Mouse (Mus musculus): Measurements from ENCODE around the gene Gpr107. TPM values are rescaled to one million over a fixed set of nuclear protein-coding genes. Genes with fewer than 3 reads are reported as not detected.

Gene Gpr107
- polyA plus RNA-seq, 1 experiment from 2014 or later, result 9.8 TPM

GRCm38 (mm10) chr2:31204677-31205076 lies 52.6 kb downstream of the Gpr107 start:
- H3K36me3 ChIP-seq (replicated peaks; ENCODE audit: insufficient read depth, low read length), result peaks cover 16% of the 10 kb centered on the region
- no peak overlapping the region for H3K9ac ChIP-seq (replicated peaks)
- ATAC-seq (no peak), DNase-seq (no peak)
- no peak overlapping the region for H3K27ac ChIP-seq (ENCODE audit: low read depth)
- H3K4me2 ChIP-seq (ENCODE audit: low read depth, low read length), result no peak overlapping the region
- peaks cover 14% of the 10 kb centered on the region for H3K4me1 ChIP-seq (ENCODE audit: insufficient read depth)
- WGBS (ENCODE audit: insufficient replicate concordance), result 66% methylated on average over 5 of the region's 5 CpGs
- TF ChIP-seq CTCF (IDR thresholded peaks at IDR 0.05; ENCODE audit: low read depth), result no peak
- TF ChIP-seq EP300 (IDR thresholded peaks at IDR 0.05; ENCODE audit: low read depth), result no peak
- no peaks in the 10 kb centered on the region for H3K9me3 ChIP-seq (ENCODE audit: low read length)
- H3K27me3 ChIP-seq (ENCODE audit: insufficient read depth, low read length), result no peaks in the 10 kb centered on the region
- H3K4me3 ChIP-seq (ENCODE audit: low read depth, low read length), result no peak overlapping the region

- Histone ChIP-seq H3K27me3 (ENCODE audit: insufficient read depth, low read length) (no peaks in the 10 kb centered on the region), H3K4me3 (ENCODE audit: low read depth, low read length) (no peak overlapping the region), H3K36me3 (replicated peaks; ENCODE audit: insufficient read depth, low read length) (peaks cover 26% of the 10 kb centered on the region), H3K4me1 (ENCODE audit: insufficient read depth) (peaks cover 14% of the 10 kb centered on the region), H3K9ac (replicated peaks) (no peak overlapping the region), H3K4me2 (ENCODE audit: low read depth, low read length) (no peak overlapping the region), H3K9me3 (ENCODE audit: low read length) (no peaks in the 10 kb centered on the region), H3K27ac (ENCODE audit: low read depth) (no peak overlapping the region)
- DNase-seq, result no peak
- no peak; the same call in 1 of the 2 replicates for ATAC-seq
- WGBS (ENCODE audit: insufficient replicate concordance), result 55% methylated on average over 4 of the region's 4 CpGs
- no peak for TF ChIP-seq CTCF (IDR thresholded peaks at IDR 0.05; ENCODE audit: low read depth)
- no peak for TF ChIP-seq EP300 (IDR thresholded peaks at IDR 0.05; ENCODE audit: low read depth)
These were observed 54.1 kb downstream of the Gpr107 start for GRCm38 (mm10) chr2:31206211-31206610.

GRCm38 (mm10) chr2:31206882-31207281 lies 54.8 kb downstream of the Gpr107 start:
- Histone ChIP-seq H3K27ac (ENCODE audit: low read depth) (no peak overlapping the region), H3K9me3 (ENCODE audit: low read length) (no peaks in the 10 kb centered on the region), H3K36me3 (replicated peaks; ENCODE audit: insufficient read depth, low read length) (peaks cover 23% of the 10 kb centered on the region), H3K4me3 (ENCODE audit: low read depth, low read length) (no peak overlapping the region), H3K9ac (replicated peaks) (no peak overlapping the region), H3K4me2 (ENCODE audit: low read depth, low read length) (no peak overlapping the region), H3K4me1 (ENCODE audit: insufficient read depth) (peaks cover 12% of the 10 kb centered on the region), H3K27me3 (ENCODE audit: insufficient read depth, low read length) (no peaks in the 10 kb centered on the region)
- ATAC-seq (no peak), DNase-seq (no peak)
- 69% methylated on average over 8 of the region's 8 CpGs for WGBS (ENCODE audit: insufficient replicate concordance)
- TF ChIP-seq CTCF (IDR thresholded peaks at IDR 0.05; ENCODE audit: low read depth), result no peak
- no peak for TF ChIP-seq EP300 (IDR thresholded peaks at IDR 0.05; ENCODE audit: low read depth)

GRCm38 (mm10) chr2:31208544-31209142 lies 56.5 kb downstream of the Gpr107 start:
- TF ChIP-seq CTCF (IDR thresholded peaks at IDR 0.05; ENCODE audit: low read depth), result no peak
- no peak for TF ChIP-seq EP300 (IDR thresholded peaks at IDR 0.05; ENCODE audit: low read depth)
- Histone ChIP-seq H3K9ac (replicated peaks) (no peak overlapping the region), H3K27ac (ENCODE audit: low read depth) (no peak overlapping the region), H3K4me2 (ENCODE audit: low read depth, low read length) (no peak overlapping the region), H3K27me3 (ENCODE audit: insufficient read depth, low read length) (no peaks in the 10 kb centered on the region), H3K36me3 (replicated peaks; ENCODE audit: insufficient read depth, low read length) (peaks cover 30% of the 10 kb centered on the region), H3K4me3 (ENCODE audit: low read depth, low read length) (no peak overlapping the region), H3K9me3 (ENCODE audit: low read length) (no peaks in the 10 kb centered on the region), H3K4me1 (ENCODE audit: insufficient read depth) (no peaks in the 10 kb centered on the region)
- ATAC-seq (no peak), DNase-seq (no peak)
- WGBS (ENCODE audit: insufficient replicate concordance), result 72% methylated on average over 13 of the region's 13 CpGs

GRCm38 (mm10) chr2:31209525-31209924 lies 57.4 kb downstream of the Gpr107 start:
- H3K4me1 ChIP-seq (ENCODE audit: insufficient read depth), result no peaks in the 10 kb centered on the region
- no peak for ATAC-seq
- H3K4me3 ChIP-seq (ENCODE audit: low read depth, low read length), result no peak overlapping the region
- H3K27me3 ChIP-seq (ENCODE audit: insufficient read depth, low read length), result no peaks in the 10 kb centered on the region
- H3K4me2 ChIP-seq (ENCODE audit: low read depth, low read length), result no peak overlapping the region
- H3K36me3 ChIP-seq (replicated peaks; ENCODE audit: insufficient read depth, low read length), result peaks cover 30% of the 10 kb centered on the region
- WGBS (ENCODE audit: insufficient replicate concordance), result 91% methylated on average over 4 of the region's 4 CpGs
- H3K9me3 ChIP-seq (ENCODE audit: low read length), result no peaks in the 10 kb centered on the region
- TF ChIP-seq EP300 (IDR thresholded peaks at IDR 0.05; ENCODE audit: low read depth) (no peak), CTCF (IDR thresholded peaks at IDR 0.05; ENCODE audit: low read depth) (no peak)
- no peak for DNase-seq
- no peak overlapping the region for H3K9ac ChIP-seq (replicated peaks)
- H3K27ac ChIP-seq (ENCODE audit: low read depth), result no peak overlapping the region

GRCm38 (mm10) chr2:31210144-31210847 lies 58.2 kb downstream of the Gpr107 start:
- TF ChIP-seq CTCF (IDR thresholded peaks at IDR 0.05; ENCODE audit: low read depth), result no peak
- no peak for TF ChIP-seq EP300 (IDR thresholded peaks at IDR 0.05; ENCODE audit: low read depth)
- 79% methylated on average over 11 of the region's 11 CpGs for WGBS (ENCODE audit: insufficient replicate concordance)
- H3K4me2 ChIP-seq (ENCODE audit: low read depth, low read length), result no peak overlapping the region
- H3K27me3 ChIP-seq (ENCODE audit: insufficient read depth, low read length), result no peaks in the 10 kb centered on the region
- no peaks in the 10 kb centered on the region for H3K9me3 ChIP-seq (ENCODE audit: low read length)
- no peak overlapping the region for H3K27ac ChIP-seq (ENCODE audit: low read depth)
- H3K36me3 ChIP-seq (replicated peaks; ENCODE audit: insufficient read depth, low read length), result peaks cover 30% of the 10 kb centered on the region
- DNase-seq (no peak), ATAC-seq (no peak)
- no peak overlapping the region for H3K4me3 ChIP-seq (ENCODE audit: low read depth, low read length)
- no peaks in the 10 kb centered on the region for H3K4me1 ChIP-seq (ENCODE audit: insufficient read depth)
- H3K9ac ChIP-seq (replicated peaks), result no peak overlapping the region

Data from liver, postnatal 0 days (tissue).